Mouse (Mus musculus) layer of hippocampus, postnatal 36 days (tissue): ENCODE results near the gene Ncan. TPM values are rescaled to one million over a fixed set of nuclear protein-coding genes. Genes with fewer than 3 reads are reported as not detected.
"Not testable (repeated sequence)": the region's sequence is repeated elsewhere in the genome, so short reads cannot be mapped to it uniquely, and the experiment has no call there.

Experiments used
- DNase-seq, 2 experiments: peaks; one replicate each; pipeline ENCODE4 v3.0.0; 2022
- microRNA-seq, 2 experiments: library from miRNA; unstranded; fragments of <30 nt; microRNA quantifications; one replicate each; pipeline ENCODE4 v1.2.0; 2021
- total RNA-seq, 2 experiments: library from RNA; stranded (reverse); gene quantifications; 2 replicates each; pipeline ENCODE4 v1.2.3; 2021

Ncan gene
- total RNA-seq, 2 experiments from 2014 or later, result 167 to 170 TPM

GRCm38 (mm10) chr8:70081976-70082375 lies 38.7 kb downstream of the Ncan start:
- DNase-seq, result no peak

- DNase-seq, result no peak
Observed at GRCm38 (mm10) chr8:70073682-70074081, 47.0 kb downstream of the Ncan start.

GRCm38 (mm10) chr8:70073120-70073519 lies 47.6 kb downstream of the Ncan start:
- DNase-seq, result no peak

GRCm38 (mm10) chr8:70072441-70073069 lies 48.1 kb downstream of the Ncan start, which contains the start of gene Tm6sf2:
TSS of gene Tm6sf2 (plus strand) at chr8:70072924.
- no peak for DNase-seq

GRCm38 (mm10) chr8:70071836-70072440 lies 48.7 kb downstream of the Ncan start:
- no peak for DNase-seq

GRCm38 (mm10) chr8:70057721-70058120 lies 63.0 kb downstream of the Ncan start:
- DNase-seq, result no peak

- DNase-seq, result not testable (repeated sequence)
Observed at GRCm38 (mm10) chr8:70050434-70050833, 70.2 kb downstream of the Ncan start.

- no peak for DNase-seq
Observed at GRCm38 (mm10) chr8:70049662-70050061, 71.0 kb downstream of the Ncan start.

- no peak for DNase-seq
Observed at GRCm38 (mm10) chr8:70043996-70044395, 76.7 kb downstream of the Ncan start.

Small RNA genes within 50 kb of the gene (microRNA-seq; reads per million reads assigned to microRNA genes)
- gene Mir7066, result 8.1 to 8.5 reads per million in 2 experiments

Other genes starting within 250 kb of the Ncan start
- gene Cilp2, start 233.2 kb downstream of the Ncan start, total RNA-seq, result under 1 TPM; 0.86 to 0.92 TPM
- under 1 TPM in 1 of 2 experiments, not detected in 1; 0.76 TPM for gene Tssk6, start 218.7 kb downstream of the Ncan start, total RNA-seq
- gene Ndufa13, start 218.3 kb downstream of the Ncan start, total RNA-seq, result 100 to 1,000 TPM; 154 to 159 TPM
- gene Yjefn3, start 218.2 kb downstream of the Ncan start, total RNA-seq, result 10 to 100 TPM; 32.3 to 36.3 TPM
- 10 to 100 TPM; 31.4 to 33.4 TPM for gene Gatad2a, start 124.5 kb downstream of the Ncan start, total RNA-seq
- gene Mau2, start 78.1 kb downstream of the Ncan start, total RNA-seq, result 10 to 100 TPM; 77.3 to 80.9 TPM
- gene Sugp1, start 78.1 kb downstream of the Ncan start, total RNA-seq, result 10 to 100 TPM; 47.0 to 51.3 TPM
- 1 to 10 TPM; 5.0 to 8.5 TPM for gene Tm6sf2, start 47.9 kb downstream of the Ncan start, total RNA-seq
- 10 to 100 TPM; 73.7 to 91.3 TPM for gene Hapln4, start 37.4 kb downstream of the Ncan start, total RNA-seq
- gene Nr2c2ap, start 10.5 kb upstream of the Ncan start, total RNA-seq, result 10 to 100 TPM; 25.4 to 30.5 TPM
- 10 to 100 TPM; 14.0 to 15.3 TPM for gene Rfxank, start 18.3 kb upstream of the Ncan start, total RNA-seq
- 10 to 100 TPM; 43.9 to 50.8 TPM for gene Borcs8, start 18.6 kb upstream of the Ncan start, total RNA-seq
- gene Mef2b, start 18.8 kb upstream of the Ncan start, total RNA-seq, result under 1 TPM; 0.27 to 0.38 TPM
- 10 to 100 TPM; 43.5 to 57.1 TPM for gene Tmem161a, start 51.5 kb upstream of the Ncan start, total RNA-seq
- gene Slc25a42, start 91.4 kb upstream of the Ncan start, total RNA-seq, result 10 to 100 TPM; 44.8 to 49.7 TPM
- 100 to 1,000 TPM; 118 to 126 TPM for gene Sugp2, start 113.4 kb upstream of the Ncan start, total RNA-seq
- 10 to 100 TPM; 47.0 to 50.5 TPM for gene Armc6, start 113.6 kb upstream of the Ncan start, total RNA-seq
- gene Homer3, start 162.0 kb upstream of the Ncan start, total RNA-seq, result 10 to 100 TPM; 77.3 to 86.6 TPM
- gene Ddx49, start 181.6 kb upstream of the Ncan start, total RNA-seq, result 10 to 100 TPM; 39.7 to 40.2 TPM
- gene Cope, start 181.6 kb upstream of the Ncan start, total RNA-seq, result 100 to 1,000 TPM; 129 to 133 TPM
- gene Cers1, start 194.9 kb upstream of the Ncan start, total RNA-seq, result 100 to 1,000 TPM; 116 to 127 TPM
- gene Gdf1, start 208.9 kb upstream of the Ncan start, total RNA-seq, result 10 to 100 TPM; 11.2 to 18.7 TPM
- gene Upf1, start 232.4 kb upstream of the Ncan start, total RNA-seq, result 10 to 100 TPM; 70.4 to 72.6 TPM